Mouse (Mus musculus) heart, embryonic 16.5 days (tissue): Measurements from ENCODE around the gene Fosl2. TPM values are rescaled to one million over a fixed set of nuclear protein-coding genes. Genes with fewer than 3 reads are reported as not detected.

Source experiments
- polyA plus RNA-seq: library from polyadenylated mRNA; unstranded; fragments of >200 nt; fragmentation: Nextera tagmentation; extraction: Ambion mirVana; gene quantifications from 2 replicates; pipeline ENCODE4 v1.2.1, GENCODE M21; 2015

Gene Fosl2
- polyA plus RNA-seq, 1 experiment from 2014 or later: 2.4 TPM

Other genes starting within 250 kb of the Fosl2 start
- gene Plb1, start 96.9 kb downstream of the Fosl2 start, polyA plus RNA-seq: 2.5 and 3.8 TPM in 2 replicates